Mouse (Mus musculus): ENCODE measurements around the gene Nfib. TPM values are rescaled to one million over a fixed set of nuclear protein-coding genes. Genes with fewer than 3 reads are reported as not detected.
A peak's percentile ranks its signal among the peaks of the same experiment; 100 is the strongest.
"Not testable (repeated sequence)": the region's sequence is repeated elsewhere in the genome, so short reads cannot be mapped to it uniquely, and the experiment has no call there.

Gene Nfib
- polyA plus RNA-seq, 1 experiment from 2014 or later, result 60.1 TPM

GRCm38 (mm10) chr4:82258545-82258944 lies 447.0 kb downstream of the Nfib start:
- H3K27me3 ChIP-seq (ENCODE audit: control insufficient read depth, insufficient read depth, low read length); H3K9me3 ChIP-seq (replicated peaks; ENCODE audit: control insufficient read depth, low read length); H3K27ac ChIP-seq (ENCODE audit: low read length); H3K4me1 ChIP-seq (ENCODE audit: control insufficient read depth, insufficient read depth, low read length); H3K9ac ChIP-seq (ENCODE audit: low read length); H3K4me3 ChIP-seq (replicated peaks; ENCODE audit: low read length); H3K36me3 ChIP-seq (ENCODE audit: control insufficient read depth, insufficient read depth, low read length); ATAC-seq (ENCODE audit: insufficient read depth, low FRiP score); H3K4me2 ChIP-seq (ENCODE audit: low read depth, low read length): not testable (repeated sequence)
- 87% methylated on average over 1 of the region's 1 CpGs for WGBS

- Histone ChIP-seq H3K9me3 (replicated peaks; ENCODE audit: control insufficient read depth, low read length) (no peaks in the 10 kb centered on the region), H3K27me3 (ENCODE audit: control insufficient read depth, insufficient read depth, low read length) (no peaks in the 10 kb centered on the region), H3K27ac (ENCODE audit: low read length) (no peak overlapping the region), H3K9ac (ENCODE audit: low read length) (no peak overlapping the region), H3K4me1 (ENCODE audit: control insufficient read depth, insufficient read depth, low read length) (peaks cover 8% of the 10 kb centered on the region), H3K4me3 (replicated peaks; ENCODE audit: low read length) (no peak overlapping the region), H3K36me3 (ENCODE audit: control insufficient read depth, insufficient read depth, low read length) (no peaks in the 10 kb centered on the region), H3K4me2 (ENCODE audit: low read depth, low read length) (no peak overlapping the region)
- WGBS, result 77% methylated on average over 8 of the region's 8 CpGs
- no peak for ATAC-seq (ENCODE audit: insufficient read depth, low FRiP score)
Measured at GRCm38 (mm10) chr4:82252054-82252453, 453.5 kb downstream of the Nfib start.

- Histone ChIP-seq H3K4me3 (replicated peaks; ENCODE audit: low read length) (no peak overlapping the region), H3K4me1 (ENCODE audit: control insufficient read depth, insufficient read depth, low read length) (peaks cover 8% of the 10 kb centered on the region), H3K9me3 (replicated peaks; ENCODE audit: control insufficient read depth, low read length) (no peaks in the 10 kb centered on the region), H3K27me3 (ENCODE audit: control insufficient read depth, insufficient read depth, low read length) (no peaks in the 10 kb centered on the region), H3K9ac (ENCODE audit: low read length) (no peak overlapping the region), H3K36me3 (ENCODE audit: control insufficient read depth, insufficient read depth, low read length) (no peaks in the 10 kb centered on the region), H3K4me2 (ENCODE audit: low read depth, low read length) (no peak overlapping the region), H3K27ac (ENCODE audit: low read length) (peak overlapping the region; percentile 96)
- 7% methylated on average over 5 of the region's 5 CpGs for WGBS
- ATAC-seq (ENCODE audit: insufficient read depth, low FRiP score), result peak; percentile 89
Measured at GRCm38 (mm10) chr4:82250355-82250659, 455.2 kb downstream of the Nfib start.

- H3K27me3 ChIP-seq (ENCODE audit: control insufficient read depth, insufficient read depth, low read length), result no peaks in the 10 kb centered on the region
- H3K9ac ChIP-seq (ENCODE audit: low read length), result 0 out of 2 replicates have a peak overlapping the region, but pooled peaks have one; percentile 42
- 20% methylated on average over 11 of the region's 11 CpGs for WGBS
- H3K4me1 ChIP-seq (ENCODE audit: control insufficient read depth, insufficient read depth, low read length), result peaks cover 8% of the 10 kb centered on the region
- peak overlapping the region; percentile 96 for H3K27ac ChIP-seq (ENCODE audit: low read length)
- peak; percentile 87; the same call in 1 of the 2 replicates for ATAC-seq (ENCODE audit: insufficient read depth, low FRiP score)
- H3K36me3 ChIP-seq (ENCODE audit: control insufficient read depth, insufficient read depth, low read length), result no peaks in the 10 kb centered on the region
- 0 out of 2 replicates have a peak, but pooled peaks cover under 1% of the 10 kb centered on the region for H3K9me3 ChIP-seq (replicated peaks; ENCODE audit: control insufficient read depth, low read length)
- H3K4me3 ChIP-seq (replicated peaks; ENCODE audit: low read length), result no peak overlapping the region
- H3K4me2 ChIP-seq (ENCODE audit: low read depth, low read length), result peak overlapping the region; percentile 27; the same call in 1 of the 2 replicates
Measured at GRCm38 (mm10) chr4:82249518-82250354, 455.8 kb downstream of the Nfib start.

- no peaks in the 10 kb centered on the region for H3K36me3 ChIP-seq (ENCODE audit: control insufficient read depth, insufficient read depth, low read length)
- peaks cover 8% of the 10 kb centered on the region for H3K4me1 ChIP-seq (ENCODE audit: control insufficient read depth, insufficient read depth, low read length)
- H3K4me2 ChIP-seq (ENCODE audit: low read depth, low read length), result 0 out of 2 replicates have a peak overlapping the region, but pooled peaks have one; percentile 19
- H3K9me3 ChIP-seq (replicated peaks; ENCODE audit: control insufficient read depth, low read length), result 0 out of 2 replicates have a peak, but pooled peaks cover 3% of the 10 kb centered on the region
- peak overlapping the region; percentile 39; the same call in 1 of the 2 replicates for H3K9ac ChIP-seq (ENCODE audit: low read length)
- no peak overlapping the region for H3K4me3 ChIP-seq (replicated peaks; ENCODE audit: low read length)
- WGBS, result 72% methylated on average over 1 of the region's 1 CpGs
- peak overlapping the region; percentile 96 for H3K27ac ChIP-seq (ENCODE audit: low read length)
- H3K27me3 ChIP-seq (ENCODE audit: control insufficient read depth, insufficient read depth, low read length), result no peaks in the 10 kb centered on the region
- ATAC-seq (ENCODE audit: insufficient read depth, low FRiP score), result no peak
Measured at GRCm38 (mm10) chr4:82248961-82249360, 456.6 kb downstream of the Nfib start.

- ATAC-seq (ENCODE audit: insufficient read depth, low FRiP score), result no peak
- Histone ChIP-seq H3K4me3 (replicated peaks; ENCODE audit: low read length) (no peak overlapping the region), H3K9me3 (replicated peaks; ENCODE audit: control insufficient read depth, low read length) (0 out of 2 replicates have a peak, but pooled peaks cover 3% of the 10 kb centered on the region), H3K4me2 (ENCODE audit: low read depth, low read length) (no peak overlapping the region), H3K9ac (ENCODE audit: low read length) (no peak overlapping the region), H3K36me3 (ENCODE audit: control insufficient read depth, insufficient read depth, low read length) (no peaks in the 10 kb centered on the region), H3K4me1 (ENCODE audit: control insufficient read depth, insufficient read depth, low read length) (peaks cover 8% of the 10 kb centered on the region), H3K27me3 (ENCODE audit: control insufficient read depth, insufficient read depth, low read length) (no peaks in the 10 kb centered on the region), H3K27ac (ENCODE audit: low read length) (no peak overlapping the region)
- WGBS, result 83% methylated on average over 5 of the region's 5 CpGs
Measured at GRCm38 (mm10) chr4:82248031-82248430, 457.5 kb downstream of the Nfib start.

- Histone ChIP-seq H3K36me3 (ENCODE audit: control insufficient read depth, insufficient read depth, low read length) (no peaks in the 10 kb centered on the region), H3K27ac (ENCODE audit: low read length) (no peak overlapping the region), H3K4me1 (ENCODE audit: control insufficient read depth, insufficient read depth, low read length) (peaks cover 8% of the 10 kb centered on the region), H3K4me3 (replicated peaks; ENCODE audit: low read length) (no peak overlapping the region), H3K9me3 (replicated peaks; ENCODE audit: control insufficient read depth, low read length) (0 out of 2 replicates have a peak, but pooled peaks cover 3% of the 10 kb centered on the region), H3K27me3 (ENCODE audit: control insufficient read depth, insufficient read depth, low read length) (no peaks in the 10 kb centered on the region), H3K9ac (ENCODE audit: low read length) (no peak overlapping the region), H3K4me2 (ENCODE audit: low read depth, low read length) (no peak overlapping the region)
- ATAC-seq (ENCODE audit: insufficient read depth, low FRiP score), result no peak
- 65% methylated on average over 2 of the region's 2 CpGs for WGBS
Measured at GRCm38 (mm10) chr4:82246290-82246689, 459.3 kb downstream of the Nfib start.

Other genes starting within 250 kb of the Nfib start
- gene Zdhhc21, start 154.2 kb upstream of the Nfib start, polyA plus RNA-seq (2015; fragmentation: Nextera tagmentation; extraction: Ambion mirVana), result 18.2 and 21.3 TPM in 2 replicates
- gene Cer1, start 179.4 kb upstream of the Nfib start, polyA plus RNA-seq (2015; fragmentation: Nextera tagmentation; extraction: Ambion mirVana), result 0.12 and 0.25 TPM in 2 replicates